Mouse (Mus musculus): Measurements from ENCODE around the gene Ccdc61.
A peak's percentile ranks its signal among the peaks of the same experiment; 100 is the strongest.
"Not testable (repeated sequence)": the region's sequence is repeated elsewhere in the genome, so short reads cannot be mapped to it uniquely, and the experiment has no call there.

Gene Ccdc61

GRCm38 (mm10) chr7:18909797-18910196 lies 418 bp downstream of the Ccdc61 start:
- no peak for DNase-seq

GRCm38 (mm10) chr7:18904971-18905370 lies 5.2 kb downstream of the Ccdc61 start:
- DNase-seq, result no peak

- DNase-seq, result no peak
Measured at GRCm38 (mm10) chr7:18902486-18902885, 7.7 kb downstream of the Ccdc61 start.

GRCm38 (mm10) chr7:18900513-18900912 lies 9.7 kb downstream of the Ccdc61 start:
- no peak for DNase-seq

GRCm38 (mm10) chr7:18896536-18896935 lies 13.7 kb downstream of the Ccdc61 start:
- DNase-seq, result peak; percentile 67

- DNase-seq, result peak; percentile 82
Measured at GRCm38 (mm10) chr7:18893651-18894430, 16.4 kb downstream of the Ccdc61 start.

- DNase-seq, result no peak
Measured at GRCm38 (mm10) chr7:18893009-18893408, 17.2 kb downstream of the Ccdc61 start.

- peak; percentile 90 for DNase-seq
Measured at GRCm38 (mm10) chr7:18891872-18892599, 18.2 kb downstream of the Ccdc61 start.

GRCm38 (mm10) chr7:18890848-18891247 lies 19.4 kb downstream of the Ccdc61 start:
- DNase-seq, result no peak

- no peak for DNase-seq
Measured at GRCm38 (mm10) chr7:18886963-18887362, 23.3 kb downstream of the Ccdc61 start.

- no peak for DNase-seq
Measured at GRCm38 (mm10) chr7:18884745-18885422, 25.3 kb downstream of the Ccdc61 start.

- DNase-seq, result peak; percentile 51
Measured at GRCm38 (mm10) chr7:18883991-18884744, 26.0 kb downstream of the Ccdc61 start.

- no peak for DNase-seq
Measured at GRCm38 (mm10) chr7:18878691-18879090, 31.5 kb downstream of the Ccdc61 start.

GRCm38 (mm10) chr7:18875372-18875771 lies 34.8 kb downstream of the Ccdc61 start:
- DNase-seq, result no peak

- DNase-seq, result peak; percentile 86
Measured at GRCm38 (mm10) chr7:18873253-18873652, 37.0 kb downstream of the Ccdc61 start.

GRCm38 (mm10) chr7:18872816-18873215 lies 37.4 kb downstream of the Ccdc61 start:
- no peak for DNase-seq

- peak; percentile 51 for DNase-seq
Measured at GRCm38 (mm10) chr7:18872014-18872802, 38.0 kb downstream of the Ccdc61 start.

- DNase-seq, result not testable (repeated sequence)
Measured at GRCm38 (mm10) chr7:18871031-18871430, 39.2 kb downstream of the Ccdc61 start, which contains the start of gene Pglyrp1. Gene Pglyrp1, plus strand, starts transcription at chr7:18871331.

- no peak for DNase-seq
Measured at GRCm38 (mm10) chr7:18868491-18868890, 41.7 kb downstream of the Ccdc61 start.

- peak; percentile 25 for DNase-seq
Measured at GRCm38 (mm10) chr7:18862801-18863200, 47.4 kb downstream of the Ccdc61 start.

- DNase-seq, result peak; percentile 69
Measured at GRCm38 (mm10) chr7:18858310-18858916, 51.8 kb downstream of the Ccdc61 start.
